Mouse (Mus musculus): Measurements from ENCODE around the gene Nbea.

DNA sequence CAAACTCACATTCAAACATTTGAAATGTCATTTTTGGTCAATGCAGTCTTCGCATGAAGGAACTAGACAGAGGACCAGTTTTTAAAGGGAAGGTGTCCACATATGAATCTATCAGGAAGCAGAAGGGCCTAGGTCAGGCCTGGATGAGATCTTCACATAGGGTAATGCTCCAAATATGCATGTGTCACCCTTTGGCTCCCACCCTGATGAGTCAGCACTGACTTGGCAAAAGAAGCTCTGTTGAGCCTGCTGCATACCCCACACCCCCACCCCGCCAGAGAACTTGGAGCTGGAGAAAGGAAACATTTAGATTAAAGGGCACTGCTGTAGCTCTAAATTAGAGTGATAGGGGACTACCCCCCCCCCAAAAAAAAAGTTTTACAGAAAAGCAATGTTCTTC, 583.2 kb downstream of the Nbea start:
- TF ChIP-seq CTCF (IDR thresholded peaks at IDR 0.05; ENCODE audit: low read depth, low read length) (no peak), GATA1 (IDR thresholded peaks at IDR 0.05; ENCODE audit: borderline replicate concordance, low read length) (no peak), TAL1 (conservative IDR thresholded peaks at IDR 0.05; ENCODE audit: low read depth, low read length) (no peak), POLR2AphosphoS5 (IDR thresholded peaks at IDR 0.05; ENCODE audit: insufficient replicate concordance, low read depth, low read length) (no peak), GATA2 (IDR thresholded peaks at IDR 0.05; ENCODE audit: borderline replicate concordance, low read depth, low read length) (no peak)
